Mouse (Mus musculus) thymus, postnatal 25 days (tissue): Measurements from ENCODE around the gene Pgm2l1.

Source experiments
- DNase-seq: peaks from one replicate; pipeline ENCODE4 v3.0.0; 2022

Pgm2l1 gene

GRCm38 (mm10) chr7:100227158-100227875, at the start of gene Pgm2l1:
Gene Pgm2l1 (plus strand): TSS chr7:100227394.
- peak; percentile 98 for DNase-seq

GRCm38 (mm10) chr7:100178016-100178890, 48.9 kb upstream of the Pgm2l1 start:
- peak; percentile 42 for DNase-seq

- no peak for DNase-seq
Observed at GRCm38 (mm10) chr7:100178891-100179233, 48.3 kb upstream of the Pgm2l1 start.

- no peak for DNase-seq
Observed at GRCm38 (mm10) chr7:100179394-100179793, 47.8 kb upstream of the Pgm2l1 start.

GRCm38 (mm10) chr7:100179836-100180407, 47.3 kb upstream of the Pgm2l1 start:
- DNase-seq: no peak

GRCm38 (mm10) chr7:100181176-100181575, 46.0 kb upstream of the Pgm2l1 start:
- DNase-seq: no peak

GRCm38 (mm10) chr7:100181614-100182013, 45.6 kb upstream of the Pgm2l1 start:
- no peak for DNase-seq

- DNase-seq: no peak
Observed at GRCm38 (mm10) chr7:100182388-100182787, 44.8 kb upstream of the Pgm2l1 start.

GRCm38 (mm10) chr7:100187601-100188000, 39.6 kb upstream of the Pgm2l1 start:
- DNase-seq: peak; percentile 39

- no peak for DNase-seq
Observed at GRCm38 (mm10) chr7:100190167-100190566, 37.0 kb upstream of the Pgm2l1 start.

GRCm38 (mm10) chr7:100190778-100191177, 36.4 kb upstream of the Pgm2l1 start:
- peak; percentile 58 for DNase-seq

- no peak for DNase-seq
Observed at GRCm38 (mm10) chr7:100201191-100201590, 26.0 kb upstream of the Pgm2l1 start.

- DNase-seq: no peak
Observed at GRCm38 (mm10) chr7:100203616-100204015, 23.6 kb upstream of the Pgm2l1 start.

- no peak for DNase-seq
Observed at GRCm38 (mm10) chr7:100204871-100205270, 22.3 kb upstream of the Pgm2l1 start.

- DNase-seq: no peak
Observed at GRCm38 (mm10) chr7:100206144-100206543, 21.1 kb upstream of the Pgm2l1 start.

- no peak for DNase-seq
Observed at GRCm38 (mm10) chr7:100207886-100208285, 19.3 kb upstream of the Pgm2l1 start.

GRCm38 (mm10) chr7:100214310-100214709, 12.9 kb upstream of the Pgm2l1 start:
- DNase-seq: no peak

- DNase-seq: no peak
Observed at GRCm38 (mm10) chr7:100215116-100215732, 12.0 kb upstream of the Pgm2l1 start.

GRCm38 (mm10) chr7:100215976-100216375, 11.2 kb upstream of the Pgm2l1 start:
- no peak for DNase-seq

GRCm38 (mm10) chr7:100216601-100217565, 10.3 kb upstream of the Pgm2l1 start:
- DNase-seq: no peak

GRCm38 (mm10) chr7:100227896-100228525, 817 bp downstream of the Pgm2l1 start:
- peak; percentile 57 for DNase-seq

GRCm38 (mm10) chr7:100228957-100229356, 1.8 kb downstream of the Pgm2l1 start:
- DNase-seq: no peak
